Mouse (Mus musculus): ENCODE results near the gene Atp2a1.
A peak's percentile ranks its signal among the peaks of the same experiment; 100 is the strongest.

DNA sequence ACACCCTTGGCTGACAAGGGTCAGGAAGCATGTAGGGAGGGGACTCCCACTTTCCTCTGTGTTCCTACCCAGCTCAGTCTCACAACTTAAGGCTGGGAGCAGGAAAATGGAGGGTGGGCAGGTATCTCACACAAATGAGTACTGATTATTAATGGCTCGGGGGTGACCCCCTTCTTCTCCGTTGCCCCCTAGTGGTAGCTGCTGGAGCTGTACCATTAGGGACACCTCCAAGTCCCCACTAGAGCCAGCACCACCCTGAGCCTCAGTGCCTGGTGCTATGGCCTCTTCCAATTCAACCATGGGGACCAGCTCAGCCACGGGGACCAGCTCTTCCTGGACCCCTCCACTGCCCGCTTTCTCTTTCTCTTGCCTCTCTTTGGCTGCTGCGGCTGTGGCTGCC lies 4.4 kb upstream of the Atp2a1 start:
- peak; percentile 27; the same call in 1 of the 2 replicates for TF ChIP-seq CTCF (IDR thresholded peaks at IDR 0.05; ENCODE audit: borderline replicate concordance, insufficient read depth, low read length)
- no peak for TF ChIP-seq POLR2A (IDR thresholded peaks at IDR 0.05; ENCODE audit: low read depth, low read length)
